Mouse (Mus musculus): Measurements from ENCODE around the gene Pan3.

Pan3 gene

DNA sequence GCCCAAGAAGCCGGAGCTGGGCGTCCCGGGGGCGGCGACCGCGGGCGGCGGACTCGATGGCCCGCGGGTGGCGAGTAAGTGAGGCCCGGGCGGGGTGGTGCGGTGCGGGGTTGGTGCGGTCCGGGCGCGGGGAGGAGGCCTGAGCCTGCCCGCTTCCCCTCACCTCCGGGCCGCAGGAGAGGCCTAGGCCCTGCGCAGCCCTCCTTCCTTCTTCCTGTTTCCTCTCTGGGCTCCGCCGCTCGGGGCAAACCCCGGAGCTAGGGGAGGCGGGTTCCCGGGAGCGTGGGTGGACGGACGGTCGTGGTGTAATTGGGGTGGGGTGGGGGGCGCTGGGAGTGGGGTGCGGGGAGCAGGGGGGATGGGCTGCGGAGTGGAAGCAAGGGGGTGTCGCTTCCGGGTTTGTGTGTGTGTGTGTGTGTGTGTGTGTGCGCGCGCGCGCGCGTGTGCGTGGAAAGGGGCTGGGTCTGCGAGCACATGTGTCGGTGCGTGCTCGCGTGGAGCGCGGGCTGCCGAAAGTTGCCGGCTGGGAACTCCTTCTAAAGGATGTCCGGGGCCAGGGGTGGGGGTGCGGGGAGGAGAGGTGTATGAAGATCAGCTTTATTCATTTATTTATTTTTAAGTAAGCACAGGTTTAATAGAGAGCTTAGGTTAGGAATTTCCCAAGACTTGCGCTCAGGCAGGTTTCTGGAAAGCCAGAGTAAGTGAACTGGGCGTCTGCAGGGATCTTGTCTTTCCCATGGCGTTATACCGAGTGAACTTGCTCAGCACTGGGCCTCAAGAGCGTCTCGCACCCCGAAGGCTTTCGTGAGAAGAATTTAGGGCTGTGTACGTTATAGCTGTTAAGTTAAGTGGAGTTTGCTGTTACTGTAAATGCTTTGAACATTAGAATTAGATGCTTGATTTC lies 1.2 kb downstream of the Pan3 start:
- peak; percentile 57 for DNase-seq (ENCODE audit: low spot score)

GRCm38 (mm10) chr5:147432927-147433326 lies 3.0 kb downstream of the Pan3 start:
- DNase-seq (ENCODE audit: low spot score), result no peak

DNA sequence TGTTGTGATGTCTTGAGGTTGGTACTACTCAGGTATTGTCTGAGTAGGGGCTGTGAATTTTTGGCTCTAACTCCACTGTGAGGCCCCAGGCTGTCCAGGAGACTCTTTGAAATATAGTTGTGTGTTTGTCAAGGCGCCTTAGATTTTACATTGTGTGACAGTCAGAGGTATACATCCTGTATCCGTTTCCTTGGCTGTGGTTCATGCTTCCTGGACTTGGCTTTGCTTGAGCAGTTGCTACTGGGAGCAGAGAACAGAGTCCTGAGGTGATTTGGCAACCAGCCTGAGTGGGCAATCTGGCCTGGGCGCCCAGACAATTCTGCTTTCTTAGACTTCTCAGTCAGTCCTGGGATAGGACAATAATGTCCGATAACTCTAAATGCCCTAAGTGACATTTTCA lies 5.3 kb downstream of the Pan3 start:
- peak; percentile 52 for DNase-seq (ENCODE audit: low spot score)

DNA sequence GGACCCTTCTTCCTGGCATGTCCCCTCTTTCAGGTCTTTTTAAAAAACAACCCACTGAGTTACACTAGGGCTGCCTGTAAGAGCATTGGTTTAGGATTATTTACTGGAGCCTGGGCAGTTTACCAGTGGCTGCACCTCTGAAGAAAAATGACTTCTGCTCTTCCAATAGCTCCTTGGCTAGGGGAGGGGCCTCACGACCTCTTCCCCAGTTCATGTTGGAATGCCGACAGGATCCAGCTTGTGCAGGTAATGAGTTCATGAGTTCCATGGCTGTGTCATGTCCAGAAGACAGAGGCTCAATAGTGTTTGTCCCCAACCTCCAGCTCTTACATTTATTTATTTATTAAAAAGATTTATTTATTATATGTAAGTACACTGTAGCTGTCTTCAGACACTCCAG lies 5.8 kb downstream of the Pan3 start:
- DNase-seq (ENCODE audit: low spot score), result no peak

DNA sequence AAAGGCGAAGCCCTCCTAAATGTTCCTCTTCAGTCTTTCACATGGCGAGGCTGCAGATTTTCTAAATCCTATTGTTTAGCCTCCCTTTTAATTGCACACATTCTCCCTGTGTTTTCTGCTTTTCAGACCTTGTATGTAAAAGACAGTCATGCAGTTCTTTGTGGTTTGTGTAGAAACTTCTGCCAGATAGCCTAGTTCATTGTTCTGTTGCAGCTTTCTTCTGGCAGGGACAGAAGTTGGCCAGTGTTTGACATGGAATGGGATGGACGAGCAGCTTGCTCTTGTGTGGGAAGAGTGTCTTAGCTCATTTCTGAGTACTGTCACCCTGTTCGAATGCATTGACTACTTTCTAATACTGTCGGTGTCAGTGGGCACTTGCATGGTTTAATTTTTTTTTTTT lies 6.5 kb downstream of the Pan3 start:
- DNase-seq (ENCODE audit: low spot score), result no peak

- no peak for DNase-seq (ENCODE audit: low spot score)
Observed at GRCm38 (mm10) chr5:147440996-147441507, 11.1 kb downstream of the Pan3 start.

GRCm38 (mm10) chr5:147441979-147442378 lies 12.0 kb downstream of the Pan3 start:
- no peak for DNase-seq (ENCODE audit: low spot score)

DNA sequence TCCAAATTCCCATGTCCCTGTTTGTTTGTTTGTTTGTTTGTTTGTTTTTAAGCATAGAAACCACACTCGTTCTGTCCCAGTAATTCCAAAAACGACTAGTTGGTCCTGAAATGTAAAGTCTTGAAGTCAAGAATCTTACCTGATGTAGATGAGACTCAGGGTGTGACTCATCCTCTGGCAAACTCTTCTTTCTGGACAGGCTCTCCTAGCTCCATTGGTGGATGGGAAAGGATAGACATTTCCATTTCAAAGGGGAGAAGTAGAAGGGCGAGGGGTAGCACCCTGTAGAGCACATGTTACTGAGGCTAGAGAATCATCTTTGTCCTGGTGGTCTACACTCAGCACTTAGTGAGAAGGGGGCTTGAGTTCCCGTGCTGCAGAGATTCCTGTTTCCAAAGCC lies 12.8 kb downstream of the Pan3 start:
- DNase-seq (ENCODE audit: low spot score), result no peak

GRCm38 (mm10) chr5:147444298-147444697 lies 14.3 kb downstream of the Pan3 start:
- DNase-seq (ENCODE audit: low spot score), result no peak

GRCm38 (mm10) chr5:147444757-147445156 lies 14.8 kb downstream of the Pan3 start:
- DNase-seq (ENCODE audit: low spot score), result no peak

DNA sequence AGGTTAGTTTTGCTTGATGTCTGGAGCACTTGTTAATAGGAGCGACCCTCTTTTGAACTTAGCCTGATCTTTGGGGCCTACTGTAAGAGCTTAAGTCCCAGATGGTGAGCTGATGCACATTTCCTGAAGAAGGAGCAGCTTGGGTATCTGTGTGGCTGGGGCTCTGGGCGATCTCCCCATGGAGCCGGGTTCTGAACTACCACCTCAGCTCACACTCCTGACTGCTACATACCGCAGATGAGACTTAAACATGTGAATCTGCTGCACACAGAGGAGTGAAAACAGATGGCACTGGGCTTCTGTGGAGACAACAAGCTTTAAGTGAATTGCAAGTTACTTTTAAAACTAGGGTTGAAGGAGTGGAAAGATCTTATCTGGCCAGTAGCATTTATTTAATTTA lies 15.3 kb downstream of the Pan3 start:
- no peak for DNase-seq (ENCODE audit: low spot score)

GRCm38 (mm10) chr5:147448526-147448925 lies 18.6 kb downstream of the Pan3 start:
- DNase-seq (ENCODE audit: low spot score), result no peak

DNA sequence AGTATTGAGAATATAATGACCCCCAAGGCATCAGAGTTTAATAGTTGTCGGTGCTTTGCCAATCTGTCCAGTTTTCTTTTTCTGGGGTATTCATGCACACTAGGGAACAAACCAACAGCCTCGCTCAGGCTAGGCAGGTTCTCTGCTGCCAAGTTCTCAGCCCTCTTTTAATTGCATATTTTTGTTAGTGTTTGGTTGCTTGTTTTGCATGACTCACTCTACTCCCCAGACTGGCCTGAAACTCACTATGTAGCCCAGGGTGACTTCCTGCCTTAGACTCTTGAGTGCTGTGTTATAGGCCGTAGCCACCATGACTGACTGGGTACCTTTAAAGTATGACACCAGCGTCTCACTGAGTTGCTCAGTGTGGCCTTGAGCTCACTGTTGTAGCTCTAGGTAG lies 19.0 kb downstream of the Pan3 start:
- no peak for DNase-seq (ENCODE audit: low spot score)

DNA sequence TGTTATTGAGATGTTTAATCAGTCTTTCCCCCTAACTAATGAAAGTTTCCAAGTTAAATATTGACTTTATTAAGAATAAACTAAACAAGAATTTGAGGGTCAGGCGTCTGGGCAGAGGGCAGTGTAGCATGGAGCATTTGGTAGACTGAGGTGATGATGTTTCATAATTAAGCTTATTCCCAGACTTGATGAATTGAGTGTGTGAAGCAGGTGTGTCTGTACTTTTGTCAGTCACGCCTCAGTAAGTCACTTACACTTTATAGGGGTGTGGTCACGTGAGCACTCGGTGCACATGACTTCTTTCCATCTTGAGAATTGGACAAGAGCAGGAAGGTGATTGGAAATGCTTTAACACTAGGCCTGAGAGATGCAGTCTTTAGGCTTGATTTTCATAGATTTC lies 26.5 kb downstream of the Pan3 start:
- DNase-seq (ENCODE audit: low spot score), result no peak

- DNase-seq (ENCODE audit: low spot score), result no peak
Observed at GRCm38 (mm10) chr5:147459821-147460567, 30.0 kb downstream of the Pan3 start.

DNA sequence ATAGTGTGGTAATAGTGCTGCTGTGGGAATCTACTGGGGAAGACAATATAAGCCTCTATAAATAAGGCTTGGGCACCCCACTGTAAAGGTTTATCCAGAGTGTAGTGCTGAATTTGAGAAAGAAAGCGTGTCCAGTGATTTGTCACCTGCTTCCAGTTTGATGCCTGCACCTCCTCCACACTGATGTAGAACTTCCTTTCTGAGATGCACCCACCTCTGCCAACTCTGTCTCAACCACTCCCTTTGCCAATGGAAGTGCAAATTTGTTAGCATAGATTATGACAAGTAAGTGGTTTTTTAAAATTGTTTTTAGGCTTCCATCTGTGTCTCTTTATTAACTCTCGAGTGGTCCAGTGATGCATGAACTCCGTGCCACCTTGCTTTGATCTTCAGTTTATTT lies 33.3 kb downstream of the Pan3 start:
- DNase-seq (ENCODE audit: low spot score), result no peak

DNA sequence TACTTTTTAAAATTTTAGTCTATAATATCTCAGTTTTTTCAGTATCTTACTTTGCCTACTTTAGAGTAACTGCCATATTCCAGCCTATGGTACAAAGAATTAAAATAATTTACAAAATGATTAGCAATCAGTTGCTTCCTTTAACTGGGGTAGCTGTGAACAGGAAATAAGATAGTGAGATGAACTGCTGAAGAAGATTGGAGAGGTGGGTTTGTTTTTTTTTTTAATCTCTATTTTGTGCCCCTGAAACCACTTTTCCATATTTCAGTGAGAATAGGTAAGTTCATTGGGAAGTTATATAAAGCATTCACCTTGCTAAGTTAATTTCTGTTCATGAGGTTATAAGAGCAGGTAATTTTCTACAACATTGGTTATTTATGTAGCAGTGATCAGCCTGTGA lies 36.4 kb downstream of the Pan3 start:
- no peak for DNase-seq (ENCODE audit: low spot score)

- no peak for DNase-seq (ENCODE audit: low spot score)
Observed at GRCm38 (mm10) chr5:147471163-147471562, 41.2 kb downstream of the Pan3 start.

GRCm38 (mm10) chr5:147473071-147473470 lies 43.1 kb downstream of the Pan3 start:
- DNase-seq (ENCODE audit: low spot score), result no peak

GRCm38 (mm10) chr5:147473856-147474255 lies 43.9 kb downstream of the Pan3 start:
- DNase-seq (ENCODE audit: low spot score), result no peak

DNA sequence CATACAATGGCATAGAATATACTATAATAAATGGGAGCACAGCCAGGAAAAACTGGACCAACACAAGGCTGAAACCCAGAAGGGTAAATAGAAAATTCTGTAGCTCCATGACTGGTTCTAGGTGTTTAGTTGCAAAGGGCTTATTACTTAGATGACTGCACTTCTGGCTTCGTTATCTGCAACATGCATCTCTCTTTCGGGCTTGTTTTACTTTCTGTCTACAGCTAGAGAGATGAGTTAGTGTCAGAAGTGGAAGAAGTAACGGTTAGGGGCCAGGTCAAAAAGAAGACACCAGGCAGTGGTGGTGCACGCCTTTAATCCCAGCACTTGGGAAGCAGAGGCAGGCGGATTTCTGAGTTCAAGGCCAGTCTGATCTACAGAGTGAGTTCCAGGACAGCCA lies 46.1 kb downstream of the Pan3 start:
- no peak for DNase-seq (ENCODE audit: low spot score)

- no peak for DNase-seq (ENCODE audit: low spot score)
Observed at GRCm38 (mm10) chr5:147477106-147477505, 47.1 kb downstream of the Pan3 start.

- DNase-seq (ENCODE audit: low spot score), result no peak
Observed at GRCm38 (mm10) chr5:147479341-147479740, 49.4 kb downstream of the Pan3 start.

Measured in MN1 (cell line).